Mouse (Mus musculus): ENCODE results near the gene Mxra7. TPM values are rescaled to one million over a fixed set of nuclear protein-coding genes. Genes with fewer than 3 reads are reported as not detected.
"Not testable (repeated sequence)": the region's sequence is repeated elsewhere in the genome, so short reads cannot be mapped to it uniquely, and the experiment has no call there.

Gene Mxra7
- 10 to 100 TPM; 16.8 to 21.2 TPM for total RNA-seq (2021)

- peak; percentile 59 to 62 for DNase-seq (ENCODE audit: extremely low spot score in 1 of 2, low spot score in 1 of 2)
These were observed at the start of gene Mxra7 for GRCm38 (mm10) chr11:116827534-116828165. Gene Mxra7, minus strand, starts transcription at chr11:116828046.

GRCm38 (mm10) chr11:116873987-116874386 lies 46.1 kb upstream of the Mxra7 start:
- DNase-seq (ENCODE audit: extremely low spot score in 1 of 2, low spot score in 1 of 2): peak in 1 of 2 experiments; percentile 30

DNA sequence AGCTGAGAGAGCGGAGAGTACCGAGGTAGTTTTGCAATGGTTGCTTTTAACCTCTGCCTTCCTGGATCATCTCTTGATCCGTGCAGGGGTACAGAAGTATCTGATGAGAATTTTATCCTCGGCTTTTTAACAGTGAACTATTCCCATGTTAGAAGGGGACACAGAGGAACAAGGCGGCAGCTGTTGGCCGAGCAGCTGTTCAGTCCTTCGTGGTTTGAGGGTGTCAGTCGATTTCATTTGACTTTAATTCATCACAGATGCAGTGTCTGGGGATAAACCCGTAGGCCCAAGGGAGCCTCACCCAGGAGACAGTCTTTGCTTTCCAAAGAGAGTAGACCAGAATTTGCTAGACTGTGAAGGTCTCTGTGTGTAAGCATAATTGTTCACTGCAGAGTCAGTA lies 43.7 kb upstream of the Mxra7 start:
- DNase-seq (ENCODE audit: extremely low spot score in 1 of 2, low spot score in 1 of 2): no peak

DNA sequence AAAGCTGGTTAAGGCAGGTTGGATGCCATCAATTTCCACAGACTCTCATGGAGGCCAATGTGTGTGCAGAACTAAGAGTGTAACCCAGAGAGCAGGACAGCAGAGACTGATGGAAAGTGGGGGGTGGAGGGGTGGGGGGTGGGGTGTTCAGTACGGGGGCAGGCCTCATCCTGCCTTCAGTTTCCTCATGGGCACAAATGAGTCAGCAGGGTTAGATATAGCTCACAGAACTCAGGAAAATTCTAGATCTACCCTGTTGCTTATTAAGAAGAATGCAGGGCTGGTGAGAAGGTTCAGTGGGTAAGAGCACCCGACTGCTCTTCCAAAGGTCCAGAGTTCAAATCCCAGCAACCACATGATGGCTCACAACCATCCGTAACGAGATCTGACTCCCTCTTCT lies 41.8 kb upstream of the Mxra7 start:
- DNase-seq (ENCODE audit: extremely low spot score in 1 of 2, low spot score in 1 of 2): no peak

- no peak for DNase-seq (ENCODE audit: extremely low spot score in 1 of 2, low spot score in 1 of 2)
These were observed 41.4 kb upstream of the Mxra7 start for GRCm38 (mm10) chr11:116869223-116869622.

DNA sequence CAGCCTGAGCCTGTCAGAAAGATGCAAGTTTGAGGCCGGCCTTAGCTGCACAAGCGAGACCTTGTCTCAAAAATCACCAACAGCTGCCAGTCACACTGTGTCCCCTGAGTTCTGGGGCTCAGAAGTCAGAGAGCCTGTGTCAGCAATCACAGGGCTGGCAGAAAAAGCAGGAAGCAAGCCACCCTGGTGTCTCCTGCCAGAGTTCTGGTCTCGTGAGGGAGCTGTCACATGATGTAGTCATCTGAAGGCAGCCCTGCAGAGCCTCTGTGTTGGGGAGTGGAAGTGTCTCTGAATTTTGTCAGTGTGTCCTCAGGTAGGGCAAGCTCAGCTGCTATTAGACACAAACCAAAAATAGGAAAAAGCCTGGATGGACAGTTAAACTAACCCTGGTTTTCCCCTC lies 40.3 kb upstream of the Mxra7 start:
- DNase-seq (ENCODE audit: extremely low spot score in 1 of 2, low spot score in 1 of 2): no peak

- DNase-seq (ENCODE audit: extremely low spot score in 1 of 2, low spot score in 1 of 2): no peak
These were observed 38.2 kb upstream of the Mxra7 start for GRCm38 (mm10) chr11:116865945-116866585.

GRCm38 (mm10) chr11:116864444-116864843 lies 36.6 kb upstream of the Mxra7 start:
- DNase-seq (ENCODE audit: extremely low spot score in 1 of 2, low spot score in 1 of 2): no peak

- no peak for DNase-seq (ENCODE audit: extremely low spot score in 1 of 2, low spot score in 1 of 2)
These were observed 29.5 kb upstream of the Mxra7 start for GRCm38 (mm10) chr11:116857183-116857850.

GRCm38 (mm10) chr11:116854279-116854678 lies 26.4 kb upstream of the Mxra7 start:
- DNase-seq (ENCODE audit: extremely low spot score in 1 of 2, low spot score in 1 of 2): no peak

DNA sequence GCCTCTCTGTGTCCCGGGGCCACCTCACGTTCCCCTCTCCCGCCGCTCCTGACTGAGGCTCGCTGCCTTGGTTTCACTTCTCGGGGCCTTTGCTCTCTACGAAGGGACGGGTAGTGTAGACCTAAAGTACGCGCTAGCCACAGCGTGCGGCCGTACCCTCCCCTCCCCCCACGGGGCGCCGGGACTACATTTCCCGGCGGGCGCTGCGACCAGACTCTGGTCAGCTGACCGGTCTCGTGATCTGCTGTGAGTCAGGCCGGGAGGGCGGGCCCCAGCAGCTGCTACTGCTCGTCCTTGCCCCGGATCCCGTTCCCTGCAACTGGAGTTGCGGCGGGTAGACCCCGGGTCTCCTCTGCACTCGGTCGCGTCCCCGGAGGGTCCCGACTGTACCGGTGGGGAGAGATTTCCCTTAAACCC lies 25.7 kb upstream of the Mxra7 start:
- DNase-seq (ENCODE audit: extremely low spot score in 1 of 2, low spot score in 1 of 2): peak in 1 of 2 experiments; percentile 96

DNA sequence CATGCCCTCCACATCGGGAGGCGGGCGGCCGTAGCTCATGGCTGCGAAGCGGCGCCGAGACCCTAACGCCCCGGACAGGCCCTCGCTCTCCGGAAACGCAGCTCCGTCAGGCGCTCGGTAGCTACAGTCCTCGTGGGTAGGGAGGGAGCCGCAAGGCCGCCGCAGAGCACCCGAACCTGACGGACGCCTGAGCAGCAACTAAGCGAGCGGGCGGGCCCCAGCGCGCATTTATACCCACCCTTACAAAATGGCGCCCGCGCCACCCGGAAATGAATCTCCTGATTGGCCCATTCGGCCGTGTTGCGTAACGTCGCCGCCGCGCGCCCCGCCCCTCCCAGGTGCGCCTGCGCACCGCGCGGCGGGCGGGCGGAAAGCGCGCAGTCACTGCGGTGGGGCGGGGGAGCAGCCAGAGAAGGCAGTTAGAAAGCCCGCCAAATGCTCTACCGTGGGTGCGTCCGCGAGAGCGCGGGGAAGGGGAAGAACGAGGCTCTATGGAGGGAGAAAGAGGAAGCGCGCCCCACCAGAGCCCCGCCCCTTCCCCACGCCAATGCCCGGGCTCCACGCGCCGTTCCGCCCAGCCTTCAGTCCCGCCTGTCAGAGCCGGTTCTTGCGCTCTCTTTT lies 25.2 kb upstream of the Mxra7 start, which contains the start of gene Srsf2:
TSS of gene Srsf2 (minus strand) at position 204 of the 621 bp plus-strand sequence.
- DNase-seq (ENCODE audit: extremely low spot score in 1 of 2, low spot score in 1 of 2): peak; percentile 96 to 99

GRCm38 (mm10) chr11:116852291-116852890 lies 24.5 kb upstream of the Mxra7 start, which contains the start of gene Mfsd11:
Gene Mfsd11, plus strand, starts transcription at chr11:116852440.
- peak; percentile 63 to 65 for DNase-seq (ENCODE audit: extremely low spot score in 1 of 2, low spot score in 1 of 2)

DNA sequence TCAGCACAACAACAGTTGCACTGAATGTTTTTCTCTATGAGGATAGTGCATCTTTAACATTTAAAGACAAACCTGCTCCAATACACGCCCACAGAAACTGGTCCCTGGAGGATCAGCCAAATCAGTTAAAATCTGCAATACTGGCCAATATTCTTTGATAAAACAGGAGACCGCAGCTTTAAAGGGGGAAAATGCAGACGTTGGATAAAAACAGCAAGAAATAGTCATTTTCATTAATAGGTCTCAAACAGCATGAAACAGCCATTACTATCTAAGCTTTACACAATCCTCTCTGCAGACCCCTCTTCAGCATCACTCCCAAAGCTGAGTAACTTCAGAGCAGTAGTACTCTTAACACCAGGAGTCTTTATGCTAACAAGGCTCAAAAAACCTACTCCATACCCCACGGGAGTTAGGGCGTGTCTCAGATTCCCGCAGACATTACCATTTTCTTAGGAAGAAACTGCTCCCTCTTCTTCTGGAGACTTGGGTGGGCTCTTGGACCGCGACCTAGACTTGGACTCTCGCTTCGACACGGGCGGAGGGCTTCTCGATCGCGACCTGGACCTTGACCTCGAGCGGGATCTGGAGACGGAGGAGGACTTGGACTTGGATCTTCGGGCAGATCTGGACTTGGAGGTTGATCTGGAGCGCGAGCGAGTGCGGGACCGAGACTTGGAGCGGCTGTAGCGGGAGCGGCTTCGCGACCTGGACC lies 23.9 kb upstream of the Mxra7 start:
- peak in 1 of 2 experiments; percentile 13 for DNase-seq (ENCODE audit: extremely low spot score in 1 of 2, low spot score in 1 of 2)

DNA sequence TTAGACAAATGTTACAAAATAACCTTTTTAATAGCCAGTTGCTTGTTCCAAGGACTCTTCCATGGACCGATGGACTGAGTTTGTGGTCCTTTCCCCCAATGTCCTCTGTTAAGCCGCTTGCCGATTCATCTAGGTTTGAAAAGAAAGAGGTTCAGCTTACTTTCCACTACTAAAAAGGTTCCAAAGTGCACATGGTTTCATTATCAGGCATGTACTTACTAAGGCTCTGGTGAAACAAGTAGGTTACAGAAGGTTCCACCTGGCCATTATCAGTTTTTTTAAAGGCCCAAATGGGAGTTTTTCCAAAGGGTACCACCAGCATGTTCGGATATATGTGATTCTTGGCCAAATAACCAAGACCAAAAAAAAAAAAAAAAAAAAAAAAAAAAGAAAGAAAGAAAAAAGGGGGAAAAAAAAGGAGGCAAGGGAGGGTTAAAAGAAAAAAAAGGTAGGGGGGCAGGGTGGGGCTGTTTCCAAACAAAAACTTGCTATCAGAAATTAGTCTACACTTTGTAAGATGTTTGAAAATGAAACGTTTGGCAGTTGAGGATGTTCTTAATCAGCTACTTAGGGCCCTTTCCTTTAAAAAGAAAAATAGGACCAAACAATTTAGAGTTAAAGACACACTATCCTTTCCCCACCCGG lies 23.1 kb upstream of the Mxra7 start:
- DNase-seq (ENCODE audit: extremely low spot score in 1 of 2, low spot score in 1 of 2): no peak

DNA sequence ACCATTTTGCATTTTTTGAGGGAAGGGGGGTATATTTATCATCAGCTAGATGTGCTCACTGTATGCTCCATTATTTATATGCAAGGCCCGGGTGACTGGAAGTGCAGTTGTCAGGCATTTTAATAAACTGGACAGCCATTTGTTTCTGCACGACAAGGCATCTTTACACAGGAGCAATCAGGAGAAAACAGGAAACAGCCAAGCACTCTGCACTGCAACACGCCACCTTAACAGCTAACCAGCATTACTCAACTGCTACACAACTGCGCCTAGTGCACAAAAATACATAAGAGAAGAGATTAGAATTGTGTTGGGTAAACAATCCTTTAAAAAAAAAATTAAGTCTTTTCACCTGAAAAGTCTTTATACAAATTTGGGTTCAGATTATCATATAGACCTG lies 22.2 kb upstream of the Mxra7 start:
- DNase-seq (ENCODE audit: extremely low spot score in 1 of 2, low spot score in 1 of 2): no peak

DNA sequence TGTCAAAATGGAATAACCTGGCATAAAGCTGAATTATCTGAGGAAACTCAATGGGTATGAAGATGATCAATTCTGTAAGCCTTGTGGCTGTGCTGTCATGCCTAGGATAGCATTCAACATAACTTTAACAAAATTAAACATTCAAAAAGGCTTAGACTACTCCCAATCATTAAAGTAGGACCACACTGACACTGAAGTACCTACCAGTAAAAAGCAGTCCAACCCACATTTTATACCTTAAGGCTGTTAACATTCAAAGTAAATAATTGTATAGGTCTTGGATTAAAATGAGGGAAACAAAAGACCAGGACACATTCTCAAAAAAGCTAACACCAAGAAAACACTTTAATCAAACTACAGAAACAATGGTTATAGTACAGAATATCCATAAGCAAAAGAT lies 21.7 kb upstream of the Mxra7 start:
- DNase-seq (ENCODE audit: extremely low spot score in 1 of 2, low spot score in 1 of 2): no peak

DNA sequence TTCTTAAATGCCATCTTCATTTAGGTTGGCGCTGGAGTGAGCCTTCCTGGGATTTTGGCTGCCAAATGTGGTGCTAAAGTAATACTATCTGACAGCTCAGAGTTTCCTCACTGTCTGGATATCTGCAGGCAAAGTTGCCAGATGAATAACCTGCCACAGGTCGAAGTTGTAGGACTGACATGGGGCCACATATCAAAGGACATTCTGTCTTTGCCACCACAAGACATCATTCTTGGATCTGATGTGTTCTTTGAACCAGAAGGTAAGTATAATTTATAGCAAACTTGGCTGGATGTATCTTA lies 21.0 kb upstream of the Mxra7 start:
- not testable (repeated sequence) for DNase-seq (ENCODE audit: extremely low spot score in 1 of 2, low spot score in 1 of 2)

DNA sequence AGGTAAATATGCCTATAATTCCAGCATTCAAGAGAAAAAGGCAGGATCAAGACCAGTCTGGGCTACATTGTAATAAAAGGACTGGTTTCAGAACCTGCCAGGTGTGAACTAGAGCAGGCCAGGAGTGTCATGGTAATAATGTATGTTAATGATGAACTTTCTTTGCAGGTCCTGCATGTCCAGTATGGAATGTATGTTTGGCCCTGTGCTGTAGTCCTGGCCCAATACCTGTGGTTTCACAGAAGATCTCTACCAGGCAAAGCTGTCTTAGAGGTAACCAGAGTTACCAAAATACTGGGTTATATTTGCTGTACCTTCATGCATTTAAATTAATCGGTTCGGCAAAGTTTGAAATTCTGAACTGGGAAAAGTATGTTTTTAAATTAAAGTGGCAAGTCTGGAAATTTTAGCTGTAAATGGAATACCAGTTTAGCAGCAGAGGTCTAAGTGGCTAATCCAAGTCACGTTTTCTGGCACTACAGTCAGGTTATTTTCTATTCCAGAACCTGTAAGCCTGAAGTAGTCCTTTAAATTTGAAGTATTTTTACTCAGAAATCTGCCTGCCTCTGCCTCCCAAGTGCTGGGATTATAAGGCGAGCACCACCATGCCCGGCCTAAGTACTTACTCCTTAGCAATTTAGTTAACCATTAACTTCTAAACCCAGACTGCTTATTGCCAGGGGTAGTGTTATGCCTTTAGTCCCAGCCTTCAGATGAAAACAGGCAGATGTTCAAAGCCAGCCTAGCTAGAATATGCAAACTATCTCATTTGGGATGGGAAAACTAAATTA lies 20.4 kb upstream of the Mxra7 start:
- no peak for DNase-seq (ENCODE audit: extremely low spot score in 1 of 2, low spot score in 1 of 2)

Measured in layer of hippocampus, postnatal 25 days (tissue).